Mouse (Mus musculus) bone marrow, adult 2 months (tissue): ENCODE measurements at regions not wholly inside any gene's neighbourhood (a gene's known extent, or its start where the extent isn't known, plus 50 kb on each side); places are given as distances from the start of the nearest gene placed in this dataset.

Experiments
- H3K27ac ChIP-seq: fragments of 200-500 bp; 2 replicates; pipeline ENCODE4 v1.5.1; 2012; ENCODE audit warnings: low read depth, mild to moderate bottlenecking, control low read depth, inconsistent platforms, low read length; ENCODE audit not compliant: control insufficient read depth, poor library complexity, insufficient read depth
- H3K4me1 ChIP-seq: fragments of 200-500 bp; 2 replicates; pipeline ENCODE4 v1.6.1; 2011; ENCODE audit warnings: low read length; ENCODE audit not compliant: control insufficient read depth, insufficient read depth
- H3K4me3 ChIP-seq: fragments of 200-500 bp; replicated peaks from 2 replicates; pipeline ENCODE3; 2011; ENCODE audit warnings: mild to moderate bottlenecking, low read depth, low read length, control low read depth; ENCODE audit not compliant: control insufficient read depth
- CTCF ChIP-seq: fragments of 200-500 bp; IDR thresholded peaks from 2 replicates; pipeline ENCODE4 v1.5.1; 2011; ENCODE audit warnings: low read length, control low read depth; ENCODE audit not compliant: control insufficient read depth, insufficient read depth
- POLR2A ChIP-seq: fragments of 200-500 bp; IDR thresholded peaks from 2 replicates; pipeline ENCODE4 v1.6.1; 2011; ENCODE audit warnings: low read depth, mild to moderate bottlenecking, control low read depth, low read length, borderline replicate concordance; ENCODE audit not compliant: control insufficient read depth
- WGBS: fragments of 180-500 bp; shearing (Covaris S2); methylation state at CpG from one replicate; pipeline ENCODE4 v1.1.7; 2018; 5-methylcytosine and 5-hydroxymethylcytosine counted together

GRCm38 (mm10) chr3:39674927-39675326, 788.2 kb downstream of the Fat4 start:
- H3K4me1 ChIP-seq = no peaks in the 10 kb centered on the region
- TF ChIP-seq POLR2A (no peak), CTCF (no peak)
- whole genome bisulfite sequencing = 75% methylated on average over 10 of the region's 10 CpGs
- no peak overlapping the region for H3K27ac ChIP-seq
- H3K4me3 ChIP-seq = no peak overlapping the region

GRCm38 (mm10) chr3:39705610-39706009, 818.9 kb downstream of the Fat4 start:
- no peak overlapping the region for H3K4me3 ChIP-seq
- WGBS = 60% methylated on average over 1 of the region's 1 CpGs
- H3K27ac ChIP-seq = no peak overlapping the region
- H3K4me1 ChIP-seq = no peaks in the 10 kb centered on the region
- TF ChIP-seq POLR2A (no peak), CTCF (no peak)

GRCm38 (mm10) chr3:39712795-39713709, 818.0 kb upstream of the Intu start:
- Histone ChIP-seq H3K4me3 (no peak overlapping the region), H3K27ac (no peak overlapping the region), H3K4me1 (no peaks in the 10 kb centered on the region)
- TF ChIP-seq CTCF (no peak), POLR2A (no peak)
- WGBS = 75% methylated on average over 13 of the region's 13 CpGs

GRCm38 (mm10) chr3:39714056-39714592, 817.0 kb upstream of the Intu start:
- 77% methylated on average over 5 of the region's 5 CpGs for WGBS
- TF ChIP-seq POLR2A (no peak), CTCF (no peak)
- Histone ChIP-seq H3K4me1 (no peaks in the 10 kb centered on the region), H3K4me3 (no peak overlapping the region), H3K27ac (no peak overlapping the region)

GRCm38 (mm10) chr3:39718946-39719545, 812.0 kb upstream of the Intu start:
- 76% methylated on average over 11 of the region's 11 CpGs for WGBS
- no peak overlapping the region for H3K4me3 ChIP-seq
- no peak for TF ChIP-seq CTCF
- no peak for TF ChIP-seq POLR2A
- H3K4me1 ChIP-seq = no peaks in the 10 kb centered on the region
- H3K27ac ChIP-seq = no peak overlapping the region

GRCm38 (mm10) chr3:39725755-39726154, 805.3 kb upstream of the Intu start:
- 80% methylated on average over 3 of the region's 3 CpGs for WGBS
- H3K4me1 ChIP-seq = no peaks in the 10 kb centered on the region
- TF ChIP-seq CTCF (no peak), POLR2A (no peak)
- no peak overlapping the region for H3K27ac ChIP-seq
- no peak overlapping the region for H3K4me3 ChIP-seq

GRCm38 (mm10) chr3:39736639-39737038, 794.4 kb upstream of the Intu start:
- Histone ChIP-seq H3K4me3 (no peak overlapping the region), H3K4me1 (no peaks in the 10 kb centered on the region), H3K27ac (no peak overlapping the region)
- 29% methylated on average over 1 of the region's 1 CpGs for WGBS
- TF ChIP-seq POLR2A = no peak
- no peak for TF ChIP-seq CTCF

- no peak for TF ChIP-seq CTCF
- no peak for TF ChIP-seq POLR2A
- Histone ChIP-seq H3K4me3 (no peak overlapping the region), H3K4me1 (no peaks in the 10 kb centered on the region), H3K27ac (no peak overlapping the region)
- 86% methylated on average over 2 of the region's 2 CpGs for whole genome bisulfite sequencing
Measured at GRCm38 (mm10) chr3:39745947-39746346, 785.1 kb upstream of the Intu start.
